Mouse (Mus musculus) thymus, adult 2 months (tissue): ENCODE measurements around the gene Pip4k2b.

Experiments
- CTCF ChIP-seq: fragments of 200-500 bp; IDR thresholded peaks from 2 replicates; pipeline ENCODE4 v1.5.1; 2012; ENCODE audit warnings: mild to moderate bottlenecking, control low read depth, low read length, moderate library complexity, borderline replicate concordance; ENCODE audit not compliant: control insufficient read depth, poor library complexity, insufficient read depth; ENCODE audit errors: extremely low read depth
- POLR2A ChIP-seq: fragments of 200-500 bp; IDR thresholded peaks from 2 replicates; pipeline ENCODE4 v1.6.1; 2012; ENCODE audit warnings: mild to moderate bottlenecking, low read length, control low read depth, moderate library complexity; ENCODE audit not compliant: control insufficient read depth, poor library complexity, insufficient read depth; ENCODE audit errors: extremely low read depth

DNA sequence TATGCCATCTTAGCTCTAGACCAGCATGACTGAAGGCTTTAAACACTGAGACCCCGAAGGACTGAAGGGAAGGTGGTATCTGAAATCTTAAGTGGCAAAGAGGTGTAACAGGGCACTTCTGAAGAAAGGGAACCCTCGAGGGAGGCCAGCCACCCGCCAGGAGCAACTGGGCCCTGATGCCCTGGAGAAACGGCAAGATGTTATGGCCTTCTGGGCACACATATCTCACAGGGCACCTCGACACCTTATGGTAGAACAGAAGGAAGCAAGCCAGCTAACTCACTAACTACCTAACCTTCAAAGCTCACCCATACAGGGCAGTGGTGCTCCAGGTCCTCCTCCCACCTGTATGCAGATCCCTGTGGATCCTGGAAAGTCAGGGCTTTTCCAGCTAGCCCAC lies 2.3 kb downstream of the Pip4k2b start:
- TF ChIP-seq CTCF (no peak), POLR2A (no peak)
